Mouse (Mus musculus) midbrain, embryonic 15.5 days (tissue): ENCODE data around the gene Ndufb8. TPM values are rescaled to one million over a fixed set of nuclear protein-coding genes. Genes with fewer than 3 reads are reported as not detected.

Experiments
- ATAC-seq: fragments of 200-750 bp; cut with Nextera tagmentation; replicated peaks from 2 replicates; pipeline ENCODE4 v1.8.0; 2017; ENCODE audit warnings: moderate TSS enrichment
- H3K27ac ChIP-seq: fragments of 300-500 bp; sonication (generic); 2 replicates; pipeline ENCODE4 v1.5.1; 2015; ENCODE audit warnings: mild to moderate bottlenecking, inconsistent platforms
- H3K27me3 ChIP-seq: fragments of 300-500 bp; sonication (generic); replicated peaks from 2 replicates; pipeline ENCODE4 v1.6.1; 2015; ENCODE audit warnings: inconsistent platforms
- H3K36me3 ChIP-seq: fragments of 300-500 bp; sonication (generic); replicated peaks from 2 replicates; pipeline ENCODE4 v1.6.1; 2015; ENCODE audit warnings: inconsistent platforms
- H3K4me1 ChIP-seq: fragments of 300-500 bp; sonication (generic); 2 replicates; pipeline ENCODE4 v1.6.1; 2015; ENCODE audit warnings: inconsistent platforms
- H3K4me2 ChIP-seq: fragments of 300-500 bp; sonication (generic); 2 replicates; pipeline ENCODE4 v1.6.1; 2015; ENCODE audit warnings: inconsistent platforms, mild to moderate bottlenecking, moderate library complexity
- H3K4me3 ChIP-seq: fragments of 300-500 bp; sonication (generic); 2 replicates; pipeline ENCODE4 v1.5.1; 2015; ENCODE audit warnings: mild to moderate bottlenecking, inconsistent platforms
- H3K9ac ChIP-seq: fragments of 300-500 bp; sonication (generic); 2 replicates; pipeline ENCODE4 v1.6.1; 2015; ENCODE audit warnings: mild to moderate bottlenecking, inconsistent platforms
- H3K9me3 ChIP-seq: fragments of 300-500 bp; sonication (generic); 2 replicates; pipeline ENCODE4 v1.6.1; 2016; ENCODE audit warnings: inconsistent platforms
- WGBS: fragments of 180-500 bp; shearing (Covaris S2); methylation state at CpG from one replicate; pipeline ENCODE4 v1.1.7; 2015; ENCODE audit warnings: mixed read lengths; 5-methylcytosine and 5-hydroxymethylcytosine counted together
- polyA plus RNA-seq: library from polyadenylated mRNA; unstranded; fragments of >200 nt; fragmentation: Nextera tagmentation; extraction: Ambion mirVana; gene quantifications from 2 replicates; pipeline ENCODE4 v1.2.1, GENCODE M21; 2015

The Ndufb8 gene
- polyA plus RNA-seq = 601 and 626 TPM in 2 replicates

GRCm38 (mm10) chr19:44554861-44555590, at the start of gene Ndufb8:
Ndufb8 (minus strand) TSS chr19:44555440.
- ATAC-seq = peak; percentile 87
- under 1% methylated on average over 50 of the region's 50 CpGs for WGBS
- Histone ChIP-seq H3K4me3 (peak within 1 kb of the TSS; percentile 89), H3K4me2 (peak within 1 kb of the TSS; percentile 93), H3K4me1 (peaks cover 19% of the 10 kb centered on the region), H3K27me3 (peaks cover 6% of the 10 kb centered on the region; the same call in 1 of the 2 replicates), H3K27ac (peak within 1 kb of the TSS; percentile 78), H3K9me3 (no peaks in the 10 kb centered on the region), H3K9ac (peak within 1 kb of the TSS; percentile 90), H3K36me3 (peaks cover 25% of the 10 kb centered on the region)

- ATAC-seq = no peak
- Histone ChIP-seq H3K9ac (no peak overlapping the region), H3K36me3 (no peaks in the 10 kb centered on the region), H3K4me1 (no peaks in the 10 kb centered on the region), H3K4me2 (no peak overlapping the region), H3K27ac (no peak overlapping the region), H3K9me3 (no peaks in the 10 kb centered on the region), H3K27me3 (no peaks in the 10 kb centered on the region; the same call in 1 of the 2 replicates), H3K4me3 (no peak overlapping the region)
- 96% methylated on average over 14 of the region's 14 CpGs for WGBS
These were observed 38.9 kb upstream of the Ndufb8 start for GRCm38 (mm10) chr19:44594180-44594579.

DNA sequence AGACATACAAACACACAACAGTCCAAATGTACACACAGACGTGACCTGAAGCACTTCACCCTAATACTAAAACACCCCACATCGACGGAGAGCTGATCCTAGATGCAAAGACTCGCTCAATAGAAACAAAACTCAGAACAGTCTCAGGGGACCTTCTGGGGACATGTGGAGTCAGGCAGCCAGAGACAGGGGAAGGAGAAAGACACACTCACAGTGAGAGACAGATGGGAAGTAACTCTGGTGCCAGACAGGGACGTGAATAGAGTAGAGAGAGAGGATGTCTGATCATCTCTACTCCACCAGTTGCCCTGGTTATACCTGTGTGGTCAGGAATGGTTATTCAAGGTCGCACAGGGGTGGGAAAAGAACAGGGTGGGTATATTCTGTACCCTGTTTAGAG, 36.4 kb upstream of the Ndufb8 start:
- Histone ChIP-seq H3K4me3 (no peak overlapping the region), H3K9me3 (no peaks in the 10 kb centered on the region), H3K27me3 (no peaks in the 10 kb centered on the region; the same call in 1 of the 2 replicates), H3K4me1 (no peaks in the 10 kb centered on the region), H3K36me3 (no peaks in the 10 kb centered on the region), H3K4me2 (no peak overlapping the region), H3K27ac (no peak overlapping the region), H3K9ac (no peak overlapping the region)
- ATAC-seq = no peak
- WGBS = 66% methylated on average over 6 of the region's 6 CpGs

DNA sequence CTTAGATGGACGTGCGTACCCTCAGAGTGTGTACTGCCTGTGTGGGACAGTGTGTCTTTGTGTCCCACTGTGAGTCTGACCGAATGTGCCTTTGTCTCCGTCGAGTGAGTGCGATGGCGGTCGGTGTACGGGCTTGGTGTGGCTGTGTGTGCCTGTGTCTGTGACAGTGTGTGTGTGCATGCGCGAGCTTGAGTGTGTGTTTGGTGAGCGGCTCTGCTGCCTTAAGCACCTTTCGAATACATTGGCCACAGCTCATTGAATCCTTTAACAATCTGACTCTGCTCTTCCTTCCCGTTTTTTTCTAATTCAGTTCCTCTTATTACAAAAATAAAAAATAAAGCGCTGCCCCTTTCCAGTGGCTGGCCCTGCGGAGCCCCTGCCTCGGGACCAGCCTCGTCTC, 35.8 kb upstream of the Ndufb8 start:
- Histone ChIP-seq H3K4me3 (no peak overlapping the region), H3K36me3 (no peaks in the 10 kb centered on the region), H3K4me1 (no peaks in the 10 kb centered on the region), H3K4me2 (no peak overlapping the region), H3K9me3 (no peaks in the 10 kb centered on the region), H3K27me3 (peaks cover 2% of the 10 kb centered on the region), H3K9ac (no peak overlapping the region), H3K27ac (no peak overlapping the region)
- no peak for ATAC-seq
- 77% methylated on average over 18 of the region's 18 CpGs for WGBS

- H3K36me3 ChIP-seq = no peaks in the 10 kb centered on the region
- ATAC-seq = no peak
- H3K27me3 ChIP-seq = peaks cover 6% of the 10 kb centered on the region
- H3K4me3 ChIP-seq = no peak overlapping the region
- WGBS = 46% methylated on average over 7 of the region's 7 CpGs
- no peak overlapping the region for H3K4me2 ChIP-seq
- H3K9me3 ChIP-seq = no peaks in the 10 kb centered on the region
- H3K9ac ChIP-seq = no peak overlapping the region
- no peaks in the 10 kb centered on the region for H3K4me1 ChIP-seq
- no peak overlapping the region for H3K27ac ChIP-seq
These were observed 34.5 kb upstream of the Ndufb8 start for GRCm38 (mm10) chr19:44589591-44590223.

DNA sequence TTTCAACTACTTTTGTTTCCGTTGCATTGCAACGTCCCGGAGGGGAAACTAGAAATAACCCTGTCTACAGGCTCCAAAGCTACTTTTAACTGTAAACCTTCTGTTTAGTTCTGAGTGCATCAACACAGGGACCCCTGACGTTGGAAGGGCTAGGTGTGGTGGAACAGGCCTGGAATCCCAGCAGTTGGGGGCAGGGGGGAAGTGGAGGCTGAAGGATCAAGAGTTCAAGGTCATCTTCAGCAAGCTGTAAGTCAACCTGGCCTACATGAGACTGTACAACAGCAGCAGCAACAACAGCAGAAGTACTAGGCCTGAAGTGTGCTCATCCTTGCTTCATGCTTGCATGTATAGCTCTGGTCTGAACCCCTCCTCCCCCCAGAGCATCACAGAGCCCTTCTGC, 32.8 kb upstream of the Ndufb8 start:
- no peak for ATAC-seq

DNA sequence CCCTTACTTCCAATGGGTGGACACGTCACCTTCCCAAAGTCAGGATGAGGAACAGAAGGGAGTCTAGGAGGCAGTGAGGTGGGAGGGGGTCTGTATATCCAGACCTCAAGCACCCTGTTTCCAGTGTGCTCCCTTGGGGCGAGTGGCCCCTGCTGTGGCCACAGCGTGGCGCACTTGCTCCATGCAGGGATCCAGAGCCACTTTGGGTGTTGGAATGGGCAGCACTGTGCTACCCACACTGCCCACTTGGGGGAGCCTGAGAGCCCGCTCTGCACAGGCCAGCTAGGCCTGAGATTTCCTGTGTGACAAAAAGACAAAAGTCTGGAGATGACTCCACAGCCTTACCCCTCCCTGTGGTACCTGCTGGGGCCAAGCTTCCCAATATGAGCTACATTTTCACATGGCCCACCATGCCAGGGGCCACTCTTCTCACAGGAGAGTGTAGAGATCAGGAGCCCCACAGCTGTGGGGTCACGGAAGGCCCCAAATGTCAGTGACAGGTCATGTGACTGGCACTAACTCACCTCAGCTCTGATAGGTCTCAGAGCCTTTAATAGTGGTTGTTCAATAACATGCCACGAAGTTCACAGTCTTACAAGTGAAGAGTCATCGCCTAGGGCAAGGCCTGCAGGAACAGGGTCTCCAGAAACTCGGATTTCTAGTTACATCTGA, 27.5 kb upstream of the Ndufb8 start:
- H3K9ac ChIP-seq = no peak overlapping the region
- no peaks in the 10 kb centered on the region for H3K9me3 ChIP-seq
- ATAC-seq = peak; percentile 86
- H3K4me1 ChIP-seq = no peaks in the 10 kb centered on the region
- no peak overlapping the region for H3K27ac ChIP-seq
- H3K27me3 ChIP-seq = peaks cover 10% of the 10 kb centered on the region
- no peaks in the 10 kb centered on the region for H3K36me3 ChIP-seq
- H3K4me2 ChIP-seq = no peak overlapping the region
- no peak overlapping the region for H3K4me3 ChIP-seq
- 35% methylated on average over 9 of the region's 9 CpGs for WGBS

More for the DNA sequence above, 32.8 kb upstream of the Ndufb8 start:
- no peaks in the 10 kb centered on the region for H3K4me1 ChIP-seq
- H3K9ac ChIP-seq = no peak overlapping the region
- 42% methylated on average over 4 of the region's 4 CpGs for WGBS
- H3K9me3 ChIP-seq = no peaks in the 10 kb centered on the region
- no peaks in the 10 kb centered on the region for H3K36me3 ChIP-seq
- no peak overlapping the region for H3K27ac ChIP-seq
- H3K4me2 ChIP-seq = no peak overlapping the region
- H3K4me3 ChIP-seq = no peak overlapping the region
- peaks cover 10% of the 10 kb centered on the region for H3K27me3 ChIP-seq

- Histone ChIP-seq H3K4me1 (no peaks in the 10 kb centered on the region), H3K9ac (no peak overlapping the region), H3K9me3 (no peaks in the 10 kb centered on the region), H3K27ac (no peak overlapping the region), H3K27me3 (peaks cover 10% of the 10 kb centered on the region), H3K36me3 (no peaks in the 10 kb centered on the region), H3K4me2 (no peak overlapping the region), H3K4me3 (no peak overlapping the region)
- peak; percentile 27; the same call in 1 of the 2 replicates for ATAC-seq
- 76% methylated on average over 10 of the region's 10 CpGs for WGBS
These were observed 26.9 kb upstream of the Ndufb8 start for GRCm38 (mm10) chr19:44582103-44582502.

- WGBS = 82% methylated on average over 1 of the region's 1 CpGs
These were observed 22.8 kb upstream of the Ndufb8 start for GRCm38 (mm10) chr19:44578038-44578437.

GRCm38 (mm10) chr19:44576275-44576674, 21.0 kb upstream of the Ndufb8 start:
- no peak overlapping the region for H3K4me3 ChIP-seq
- no peak overlapping the region for H3K9ac ChIP-seq
- H3K9me3 ChIP-seq = no peaks in the 10 kb centered on the region
- H3K27ac ChIP-seq = no peak overlapping the region
- H3K4me2 ChIP-seq = no peak overlapping the region
- WGBS = 79% methylated on average over 7 of the region's 7 CpGs
- H3K27me3 ChIP-seq = no peaks in the 10 kb centered on the region
- H3K4me1 ChIP-seq = no peaks in the 10 kb centered on the region
- peaks cover 25% of the 10 kb centered on the region for H3K36me3 ChIP-seq
- no peak for ATAC-seq

More at GRCm38 (mm10) chr19:44578038-44578437, 22.8 kb upstream of the Ndufb8 start:
- Histone ChIP-seq H3K4me1 (no peaks in the 10 kb centered on the region), H3K27me3 (no peaks in the 10 kb centered on the region), H3K9ac (no peak overlapping the region), H3K9me3 (no peaks in the 10 kb centered on the region), H3K4me3 (no peak overlapping the region), H3K36me3 (peaks cover 7% of the 10 kb centered on the region), H3K4me2 (no peak overlapping the region), H3K27ac (no peak overlapping the region)
- ATAC-seq = no peak

DNA sequence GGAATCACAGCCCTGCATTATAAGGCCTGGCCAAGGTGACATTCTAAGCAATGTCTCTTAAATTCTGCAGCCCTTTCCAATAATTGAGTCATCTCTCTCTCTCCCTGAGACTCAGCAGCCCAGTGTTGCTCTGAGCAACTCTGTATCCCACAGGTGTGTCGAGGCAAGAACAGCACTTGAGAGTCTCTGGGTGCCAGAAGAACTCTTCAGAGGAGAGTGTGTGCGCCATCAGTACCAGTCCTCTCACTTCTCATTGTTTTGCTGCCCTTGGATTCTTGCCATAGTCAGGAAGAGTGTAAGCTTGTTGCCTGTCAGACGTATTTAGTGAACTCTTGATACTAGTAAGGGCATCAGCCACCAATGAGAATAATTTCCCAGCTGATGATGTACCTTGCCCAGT, 12.5 kb upstream of the Ndufb8 start:
- Histone ChIP-seq H3K27ac (no peak overlapping the region), H3K36me3 (peaks cover 61% of the 10 kb centered on the region), H3K4me1 (peaks cover 25% of the 10 kb centered on the region), H3K4me3 (no peak overlapping the region), H3K9me3 (no peaks in the 10 kb centered on the region), H3K9ac (no peak overlapping the region), H3K27me3 (no peaks in the 10 kb centered on the region), H3K4me2 (no peak overlapping the region)
- 95% methylated on average over 3 of the region's 3 CpGs for whole genome bisulfite sequencing
- ATAC-seq = no peak

GRCm38 (mm10) chr19:44564006-44564405, 8.8 kb upstream of the Ndufb8 start:
- Histone ChIP-seq H3K36me3 (peaks cover 27% of the 10 kb centered on the region), H3K4me3 (0 out of 2 replicates have a peak overlapping the region, but pooled peaks have one; percentile 0), H3K9me3 (no peaks in the 10 kb centered on the region), H3K27me3 (no peaks in the 10 kb centered on the region; the same call in 1 of the 2 replicates), H3K4me2 (peak overlapping the region; percentile 56), H3K27ac (no peak overlapping the region), H3K4me1 (peaks cover 25% of the 10 kb centered on the region), H3K9ac (no peak overlapping the region)
- ATAC-seq = no peak
- WGBS = 92% methylated on average over 14 of the region's 14 CpGs
